Mouse (Mus musculus): ENCODE data around the gene Spns1.
A peak's percentile ranks its signal among the peaks of the same experiment; 100 is the strongest.
"Not testable (repeated sequence)": the region's sequence is repeated elsewhere in the genome, so short reads cannot be mapped to it uniquely, and the experiment has no call there.

Gene Spns1

DNA sequence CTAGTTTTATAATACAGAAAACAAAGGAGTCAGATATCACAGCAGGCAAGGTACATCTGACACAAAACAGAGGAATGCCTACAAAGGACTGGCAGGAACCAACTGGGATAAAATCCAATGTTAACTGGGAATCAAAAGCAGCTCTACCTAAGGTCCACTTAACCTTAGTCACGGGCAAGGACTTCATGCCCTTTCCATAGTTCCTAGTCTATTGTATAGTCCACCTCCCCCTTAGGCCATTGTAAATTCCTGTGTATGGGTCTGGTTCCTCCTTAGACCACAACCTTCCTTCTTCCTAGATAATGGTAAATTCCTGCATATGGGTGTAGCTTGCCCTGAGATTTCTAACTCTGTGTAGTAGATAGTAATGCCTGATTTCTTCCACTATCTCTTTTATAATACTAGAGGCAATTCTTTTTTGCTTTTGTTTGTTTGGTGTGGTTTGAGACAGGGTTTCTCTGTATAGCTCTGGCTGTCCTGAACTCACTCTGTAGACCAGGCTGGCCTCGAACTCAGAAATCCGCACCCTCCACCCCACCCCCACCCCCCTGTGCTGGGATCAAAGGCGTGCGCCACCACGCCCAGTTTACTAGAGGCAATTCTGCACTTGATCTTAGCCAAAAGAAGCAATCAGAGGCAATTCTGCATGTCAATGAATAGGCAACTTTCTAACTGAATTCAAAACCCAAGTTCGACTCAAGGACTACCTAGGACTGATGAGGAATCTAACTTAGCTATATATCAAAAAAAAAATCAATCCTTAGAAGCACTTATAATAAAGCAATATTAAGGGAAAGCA, 15.0 kb upstream of the Spns1 start:
- DNase-seq (ENCODE audit: low read depth, low spot score); H3K27me3 ChIP-seq (ENCODE audit: control insufficient read depth, insufficient read depth, low read length, poor library complexity, severe bottlenecking): not testable (repeated sequence)
- H3K36me3 ChIP-seq (ENCODE audit: control insufficient read depth, insufficient read depth, low read length, poor library complexity, severe bottlenecking): peaks cover 12% of the 10 kb centered on the region

- no peak for DNase-seq (ENCODE audit: low read depth, low spot score)
- Histone ChIP-seq H3K36me3 (ENCODE audit: control insufficient read depth, insufficient read depth, low read length, poor library complexity, severe bottlenecking) (peaks cover 15% of the 10 kb centered on the region), H3K27me3 (ENCODE audit: control insufficient read depth, insufficient read depth, low read length, poor library complexity, severe bottlenecking) (no peaks in the 10 kb centered on the region)
Measured at GRCm38 (mm10) chr7:126388185-126388584, 10.9 kb upstream of the Spns1 start.

DNA sequence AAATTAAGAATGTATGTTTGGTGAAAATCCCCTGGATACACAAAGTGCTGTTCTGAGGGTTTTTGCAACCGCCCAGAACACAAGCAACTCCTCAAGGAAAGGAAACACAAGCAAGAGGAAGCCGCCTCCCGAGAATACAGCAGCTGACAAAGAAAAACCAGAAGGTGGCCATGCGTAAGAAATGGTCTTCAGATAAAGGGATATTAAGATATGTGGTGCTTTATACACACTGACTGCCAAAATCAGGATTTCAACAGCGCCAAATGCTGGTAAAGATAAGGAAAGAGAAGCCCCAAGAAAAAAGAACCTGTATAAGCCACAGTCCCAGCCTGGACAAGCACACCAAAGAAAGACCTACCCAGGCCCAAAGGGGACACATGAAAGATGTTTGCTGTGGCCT, 6.3 kb upstream of the Spns1 start:
- no peak for DNase-seq (ENCODE audit: low read depth, low spot score)
- no peaks in the 10 kb centered on the region for H3K27me3 ChIP-seq (ENCODE audit: control insufficient read depth, insufficient read depth, low read length, poor library complexity, severe bottlenecking)
- H3K36me3 ChIP-seq (ENCODE audit: control insufficient read depth, insufficient read depth, low read length, poor library complexity, severe bottlenecking): peaks cover 5% of the 10 kb centered on the region

GRCm38 (mm10) chr7:126376903-126377277, 360 bp downstream of the Spns1 start:
- no peak for DNase-seq (ENCODE audit: low read depth, low spot score)
- no peaks in the 10 kb centered on the region for H3K27me3 ChIP-seq (ENCODE audit: control insufficient read depth, insufficient read depth, low read length, poor library complexity, severe bottlenecking)
- H3K36me3 ChIP-seq (ENCODE audit: control insufficient read depth, insufficient read depth, low read length, poor library complexity, severe bottlenecking): peaks cover 2% of the 10 kb centered on the region; the same call in 1 of the 2 replicates

- Histone ChIP-seq H3K36me3 (ENCODE audit: control insufficient read depth, insufficient read depth, low read length, poor library complexity, severe bottlenecking) (peaks cover 2% of the 10 kb centered on the region; the same call in 1 of the 2 replicates), H3K27me3 (ENCODE audit: control insufficient read depth, insufficient read depth, low read length, poor library complexity, severe bottlenecking) (no peaks in the 10 kb centered on the region)
- peak; percentile 40 for DNase-seq (ENCODE audit: low read depth, low spot score)
Measured at GRCm38 (mm10) chr7:126375012-126375411, 2.2 kb downstream of the Spns1 start.

- peaks cover 2% of the 10 kb centered on the region; the same call in 1 of the 2 replicates for H3K36me3 ChIP-seq (ENCODE audit: control insufficient read depth, insufficient read depth, low read length, poor library complexity, severe bottlenecking)
- H3K27me3 ChIP-seq (ENCODE audit: control insufficient read depth, insufficient read depth, low read length, poor library complexity, severe bottlenecking): no peaks in the 10 kb centered on the region
- no peak for DNase-seq (ENCODE audit: low read depth, low spot score)
Measured at GRCm38 (mm10) chr7:126374526-126374925, 2.7 kb downstream of the Spns1 start.

GRCm38 (mm10) chr7:126373007-126373406, 4.2 kb downstream of the Spns1 start:
- no peaks in the 10 kb centered on the region for H3K27me3 ChIP-seq (ENCODE audit: control insufficient read depth, insufficient read depth, low read length, poor library complexity, severe bottlenecking)
- no peak for DNase-seq (ENCODE audit: low read depth, low spot score)
- peaks cover 2% of the 10 kb centered on the region; the same call in 1 of the 2 replicates for H3K36me3 ChIP-seq (ENCODE audit: control insufficient read depth, insufficient read depth, low read length, poor library complexity, severe bottlenecking)

- DNase-seq (ENCODE audit: low read depth, low spot score): peak; percentile 76
- Histone ChIP-seq H3K27me3 (ENCODE audit: control insufficient read depth, insufficient read depth, low read length, poor library complexity, severe bottlenecking) (no peaks in the 10 kb centered on the region), H3K36me3 (ENCODE audit: control insufficient read depth, insufficient read depth, low read length, poor library complexity, severe bottlenecking) (peaks cover under 1% of the 10 kb centered on the region; the same call in 1 of the 2 replicates)
Measured at GRCm38 (mm10) chr7:126369393-126369792, 7.9 kb downstream of the Spns1 start, which contains the start of gene Lat. Gene Lat, minus strand, starts transcription at chr7:126369570.

- H3K27me3 ChIP-seq (ENCODE audit: control insufficient read depth, insufficient read depth, low read length, poor library complexity, severe bottlenecking): no peaks in the 10 kb centered on the region
- no peak for DNase-seq (ENCODE audit: low read depth, low spot score)
Measured at GRCm38 (mm10) chr7:126368367-126368766, 8.9 kb downstream of the Spns1 start.

DNA sequence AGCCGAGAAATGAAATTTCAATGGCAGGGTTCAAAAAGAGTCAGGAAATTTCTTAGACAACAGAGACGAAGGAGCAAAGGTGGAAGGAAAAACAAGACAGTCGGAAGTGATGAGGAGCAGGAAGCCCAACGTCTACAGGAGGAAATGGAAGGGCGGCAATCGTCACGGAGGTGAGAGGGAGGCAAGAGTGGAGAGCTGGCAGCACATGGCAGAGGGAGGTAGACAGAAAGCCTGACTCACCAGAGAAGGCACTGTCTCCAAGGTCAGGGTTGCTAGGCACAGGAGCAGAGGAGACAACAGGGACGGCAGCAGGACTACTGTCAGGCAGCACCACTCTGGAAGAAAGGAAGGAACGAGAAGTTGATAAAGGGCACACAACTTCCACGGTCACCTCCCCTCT, 9.6 kb downstream of the Spns1 start:
- DNase-seq (ENCODE audit: low read depth, low spot score): no peak

More at GRCm38 (mm10) chr7:126368367-126368766, 8.9 kb downstream of the Spns1 start:
- no peaks in the 10 kb centered on the region; the same call in 1 of the 2 replicates for H3K36me3 ChIP-seq (ENCODE audit: control insufficient read depth, insufficient read depth, low read length, poor library complexity, severe bottlenecking)

GRCm38 (mm10) chr7:126363038-126363437, 14.2 kb downstream of the Spns1 start:
- DNase-seq (ENCODE audit: low read depth, low spot score): no peak
- no peaks in the 10 kb centered on the region for H3K36me3 ChIP-seq (ENCODE audit: control insufficient read depth, insufficient read depth, low read length, poor library complexity, severe bottlenecking)
- H3K27me3 ChIP-seq (ENCODE audit: control insufficient read depth, insufficient read depth, low read length, poor library complexity, severe bottlenecking): no peaks in the 10 kb centered on the region

More for the DNA sequence above, 9.6 kb downstream of the Spns1 start:
- Histone ChIP-seq H3K36me3 (ENCODE audit: control insufficient read depth, insufficient read depth, low read length, poor library complexity, severe bottlenecking) (no peaks in the 10 kb centered on the region; the same call in 1 of the 2 replicates), H3K27me3 (ENCODE audit: control insufficient read depth, insufficient read depth, low read length, poor library complexity, severe bottlenecking) (no peaks in the 10 kb centered on the region)

DNA sequence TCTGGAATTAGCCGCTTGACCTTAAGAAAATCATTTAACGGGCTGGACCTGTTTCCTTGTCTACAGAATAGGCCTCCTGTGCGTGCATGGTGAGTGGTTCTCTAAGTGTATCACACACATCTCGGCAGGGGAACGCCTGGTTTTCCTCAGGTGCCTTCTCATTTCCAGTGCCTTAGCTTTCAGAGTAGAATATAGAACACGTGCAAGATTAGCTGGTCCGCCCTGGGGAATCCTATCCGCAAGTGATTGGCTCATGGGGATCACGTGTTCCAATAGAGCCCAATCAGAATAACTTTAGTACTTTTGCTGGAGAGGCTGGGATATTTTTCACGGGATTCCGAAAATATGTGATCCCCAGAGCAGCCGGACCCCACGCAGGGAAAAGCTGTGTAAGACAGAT, 18.2 kb downstream of the Spns1 start:
- Histone ChIP-seq H3K27me3 (ENCODE audit: control insufficient read depth, insufficient read depth, low read length, poor library complexity, severe bottlenecking) (no peaks in the 10 kb centered on the region), H3K36me3 (ENCODE audit: control insufficient read depth, insufficient read depth, low read length, poor library complexity, severe bottlenecking) (no peaks in the 10 kb centered on the region)
- no peak for DNase-seq (ENCODE audit: low read depth, low spot score)

GRCm38 (mm10) chr7:126358413-126358812, 18.8 kb downstream of the Spns1 start:
- no peak for DNase-seq (ENCODE audit: low read depth, low spot score)
- H3K36me3 ChIP-seq (ENCODE audit: control insufficient read depth, insufficient read depth, low read length, poor library complexity, severe bottlenecking): no peaks in the 10 kb centered on the region
- H3K27me3 ChIP-seq (ENCODE audit: control insufficient read depth, insufficient read depth, low read length, poor library complexity, severe bottlenecking): no peaks in the 10 kb centered on the region

DNA sequence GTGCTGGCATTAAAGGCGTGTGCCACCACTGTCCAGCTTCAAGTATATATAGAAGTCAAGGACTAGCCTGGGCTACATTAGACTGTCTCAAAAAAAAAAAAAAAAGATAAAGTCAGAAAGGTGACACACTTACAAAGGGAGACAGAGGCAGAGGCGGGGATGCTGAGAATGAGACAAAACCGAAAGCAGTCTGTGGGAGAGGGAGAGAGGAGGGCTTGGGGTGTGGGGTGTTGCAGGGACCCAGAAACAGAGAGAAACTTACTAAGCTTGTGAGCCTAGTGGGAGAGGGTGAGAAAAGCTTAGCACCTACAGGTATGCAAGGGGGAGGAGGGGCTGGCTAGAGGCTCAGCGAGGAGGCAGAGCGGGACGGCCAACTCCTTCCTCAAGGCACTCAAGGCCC, 19.4 kb downstream of the Spns1 start:
- no peak for DNase-seq (ENCODE audit: low read depth, low spot score)
- Histone ChIP-seq H3K36me3 (ENCODE audit: control insufficient read depth, insufficient read depth, low read length, poor library complexity, severe bottlenecking) (no peaks in the 10 kb centered on the region), H3K27me3 (ENCODE audit: control insufficient read depth, insufficient read depth, low read length, poor library complexity, severe bottlenecking) (no peaks in the 10 kb centered on the region)

- Histone ChIP-seq H3K36me3 (ENCODE audit: control insufficient read depth, insufficient read depth, low read length, poor library complexity, severe bottlenecking) (no peaks in the 10 kb centered on the region), H3K27me3 (ENCODE audit: control insufficient read depth, insufficient read depth, low read length, poor library complexity, severe bottlenecking) (no peaks in the 10 kb centered on the region)
- no peak for DNase-seq (ENCODE audit: low read depth, low spot score)
Measured at GRCm38 (mm10) chr7:126356793-126357591, 20.3 kb downstream of the Spns1 start.
